Comparison of ENCODE assay signal across 8 mouse cellular contexts in the genomic region with DNA sequence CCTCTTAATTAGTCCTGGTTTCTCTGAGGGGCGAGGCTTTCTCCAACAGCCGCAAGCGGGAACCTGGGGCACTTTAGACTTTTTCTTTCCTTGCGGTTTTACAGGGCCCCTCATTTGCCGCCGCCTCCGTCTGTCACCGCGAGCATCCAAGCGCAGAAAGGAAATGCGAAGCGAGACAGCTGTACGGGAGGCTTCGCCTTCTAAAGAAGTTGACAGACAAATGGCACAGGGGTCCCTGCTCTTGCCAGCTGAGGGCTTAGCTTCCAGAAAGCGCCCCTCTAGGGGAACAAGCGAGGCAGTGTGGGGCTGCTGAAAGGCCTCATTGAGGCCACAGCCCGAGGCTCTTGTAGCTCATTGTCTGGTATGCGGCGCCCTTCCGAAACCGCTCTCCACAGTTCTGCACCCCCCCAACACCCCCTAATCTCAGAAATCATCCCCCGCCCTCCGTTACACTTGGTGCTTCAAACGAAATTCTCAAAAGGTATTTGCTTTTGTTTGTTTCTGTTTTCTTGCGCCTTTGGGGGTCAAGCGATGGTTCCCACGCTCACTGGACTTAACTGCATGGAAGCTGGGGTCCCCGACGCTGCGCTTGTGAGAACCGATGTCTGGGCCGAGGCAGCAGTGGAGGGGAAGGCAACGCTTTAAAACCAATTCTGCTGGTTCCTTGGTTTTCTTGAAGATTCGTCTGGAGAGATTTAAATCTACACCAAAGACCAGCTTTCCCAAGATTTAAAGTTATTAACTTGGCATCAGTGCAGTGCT. TPM values are rescaled to one million over a fixed set of nuclear protein-coding genes. Genes with fewer than 3 reads are reported as not detected.
DNase-seq lines count a peak whose midpoint lies in the region; ATAC-seq and TF ChIP-seq lines count a peak whose summit lies in the region.

No protein-coding gene starts in this region.

- no peak for DNase-seq in kidney, postnatal 14 days
- DNase-seq in adrenal gland, adult 8-10 months, result no peak
- no peak for DNase-seq in kidney, adult 9 months

- no peak overlapping the region for H3K27ac ChIP-seq in kidney, embryonic 16.5 days (ENCODE audit: low read length)
- H3K27ac ChIP-seq in bone marrow, adult 2 months (ENCODE audit: control insufficient read depth, insufficient read depth, low read depth, low read length, poor library complexity), result peak overlapping the region; percentile 93
- peak overlapping the region; percentile 32; the same call in 1 of the 2 replicates for H3K27ac ChIP-seq in liver, embryonic 16.5 days (ENCODE audit: low read length)
- peak overlapping the region; percentile 74; the same call in 1 of the 2 replicates for H3K27ac ChIP-seq in olfactory bulb, adult 2 months (ENCODE audit: insufficient read depth, low read depth, low read length)

- WGBS in kidney, embryonic 16.5 days, result 6% methylated on average over 34 of the region's 34 CpGs
- whole genome bisulfite sequencing in bone marrow, adult 2 months, result 22% methylated on average over 34 of the region's 34 CpGs
- WGBS in liver, embryonic 16.5 days (ENCODE audit: insufficient replicate concordance), result 4% methylated on average over 34 of the region's 34 CpGs
- WGBS in olfactory bulb, adult 2 months, result 18% methylated on average over 34 of the region's 34 CpGs

- H3K9me3 ChIP-seq in kidney, embryonic 16.5 days (ENCODE audit: low read length), result no peaks in the 10 kb centered on the region
- H3K9me3 ChIP-seq in liver, embryonic 16.5 days (replicated peaks; ENCODE audit: control insufficient read depth, low read length), result no peaks in the 10 kb centered on the region

- H3K9ac ChIP-seq in kidney, embryonic 16.5 days (replicated peaks; ENCODE audit: low read length), result peak overlapping the region; percentile 68
- H3K9ac ChIP-seq in liver, embryonic 16.5 days (ENCODE audit: low read depth, low read length), result no peak overlapping the region

- H3K4me3 ChIP-seq in kidney, embryonic 16.5 days (ENCODE audit: low read length), result peak overlapping the region; percentile 44
- H3K4me3 ChIP-seq in bone marrow, adult 2 months (replicated peaks; ENCODE audit: control insufficient read depth, low read depth, low read length), result no peak overlapping the region
- H3K4me3 ChIP-seq in liver, embryonic 16.5 days (ENCODE audit: low read depth, low read length), result peak overlapping the region; percentile 22; the same call in 1 of the 2 replicates
- H3K4me3 ChIP-seq in olfactory bulb, adult 2 months (ENCODE audit: insufficient read depth, low read depth, low read length), result peak overlapping the region; percentile 40

- TF ChIP-seq POLR2A in bone marrow, adult 2 months (IDR thresholded peaks at IDR 0.05; ENCODE audit: borderline replicate concordance, control insufficient read depth, low read depth, low read length), result peak; percentile 50; the same call in 1 of the 2 replicates
- no peak for TF ChIP-seq POLR2A in olfactory bulb, adult 2 months (IDR thresholded peaks at IDR 0.05; ENCODE audit: insufficient read depth, low read depth, low read length)

- ATAC-seq in kidney, embryonic 16.5 days (ENCODE audit: low FRiP score, low TSS enrichment), result 0 out of 2 replicates have a peak, but pooled peaks have one; percentile 42
- peak; percentile 66 for ATAC-seq in granulocyte monocyte progenitor cell, adult 5-6 weeks (replicated peaks; ENCODE audit: poor library complexity, severe bottlenecking)
- ATAC-seq in liver, embryonic 16.5 days (ENCODE audit: low read depth), result no peak

- TF ChIP-seq CTCF in bone marrow, adult 2 months (IDR thresholded peaks at IDR 0.05; ENCODE audit: control insufficient read depth, insufficient read depth, low read length), result no peak
- TF ChIP-seq CTCF in olfactory bulb, adult 2 months (IDR thresholded peaks at IDR 0.05; ENCODE audit: insufficient read depth, low read depth, low read length), result no peak

- H3K4me2 ChIP-seq in kidney, embryonic 16.5 days (replicated peaks; ENCODE audit: low read depth, low read length), result peak overlapping the region; percentile 76
- H3K4me2 ChIP-seq in liver, embryonic 16.5 days (ENCODE audit: low read depth, low read length), result peak overlapping the region; percentile 1; the same call in 1 of the 2 replicates

- 0 out of 2 replicates have a peak, but pooled peaks cover 11% of the 10 kb centered on the region for H3K27me3 ChIP-seq in kidney, embryonic 16.5 days (ENCODE audit: insufficient read depth, low read length)
- H3K27me3 ChIP-seq in liver, embryonic 16.5 days (ENCODE audit: control insufficient read depth, insufficient read depth, low read depth, low read length), result peaks cover 26% of the 10 kb centered on the region

- peaks cover 10% of the 10 kb centered on the region for H3K4me1 ChIP-seq in kidney, embryonic 16.5 days (ENCODE audit: insufficient read depth, low read length)
- H3K4me1 ChIP-seq in bone marrow, adult 2 months (ENCODE audit: control insufficient read depth, insufficient read depth, low read length), result peaks cover 6% of the 10 kb centered on the region; the same call in 1 of the 2 replicates
- no peaks in the 10 kb centered on the region for H3K4me1 ChIP-seq in liver, embryonic 16.5 days (ENCODE audit: control insufficient read depth, low read depth, low read length)
- H3K4me1 ChIP-seq in olfactory bulb, adult 2 months (ENCODE audit: control insufficient read depth, insufficient read depth, low read length), result peaks cover 11% of the 10 kb centered on the region

- no peaks in the 10 kb centered on the region for H3K36me3 ChIP-seq in kidney, embryonic 16.5 days (ENCODE audit: insufficient read depth, low read length)
- H3K36me3 ChIP-seq in liver, embryonic 16.5 days (ENCODE audit: control insufficient read depth, insufficient read depth), result no peaks in the 10 kb centered on the region

RNA-seq across cellular contexts. Expression of gene Plekho1, which starts 22.7 kb away (rescaled TPM):
- 29.0 and 32.8 TPM in 2 replicates for polyA plus RNA-seq in kidney, embryonic 16.5 days (2015; fragmentation: Nextera tagmentation; extraction: Ambion mirVana)
- polyA plus RNA-seq in bone marrow, adult 2 months (2011; ENCODE audit: insufficient read depth, insufficient read length, low replicate concordance, missing spikeins), result 36.1 and 59.2 TPM in 2 replicates
- total RNA-seq in granulocyte monocyte progenitor cell, adult 5-6 weeks (2014; fragmentation: Nextera tagmentation), result 45.7 and 59.7 TPM in 2 replicates
- total RNA-seq in granulocyte monocyte progenitor cell, adult 5-6 weeks (2017), result 30.2 and 31.3 TPM in 2 replicates
- polyA plus RNA-seq in liver, embryonic 16.5 days (2015; fragmentation: Nextera tagmentation; extraction: Ambion mirVana), result 4.2 and 4.5 TPM in 2 replicates
- polyA plus RNA-seq in olfactory bulb, adult 2 months (2012; ENCODE audit: insufficient read depth, insufficient read length, low replicate concordance, missing spikeins), result not detected in 2 replicates
- 10 to 100 TPM; 16.8 to 33.6 (median 28.7) TPM for total RNA-seq in adrenal gland, adult 8-10 months (2022)

RNA-seq across cellular contexts. Expression of gene Anp32e, which starts 44.0 kb away (rescaled TPM):
- 206 and 252 TPM in 2 replicates for polyA plus RNA-seq in kidney, embryonic 16.5 days (2015; fragmentation: Nextera tagmentation; extraction: Ambion mirVana)
- 275 and 382 TPM in 2 replicates for polyA plus RNA-seq in bone marrow, adult 2 months (2011; ENCODE audit: insufficient read depth, insufficient read length, low replicate concordance, missing spikeins)
- 159 and 191 TPM in 2 replicates for total RNA-seq in granulocyte monocyte progenitor cell, adult 5-6 weeks (2014; fragmentation: Nextera tagmentation)
- 445 and 523 TPM in 2 replicates for total RNA-seq in granulocyte monocyte progenitor cell, adult 5-6 weeks (2017)
- 118 and 125 TPM in 2 replicates for polyA plus RNA-seq in liver, embryonic 16.5 days (2015; fragmentation: Nextera tagmentation; extraction: Ambion mirVana)
- 541 and 1,043 TPM in 2 replicates for polyA plus RNA-seq in olfactory bulb, adult 2 months (2012; ENCODE audit: insufficient read depth, insufficient read length, low replicate concordance, missing spikeins)
- total RNA-seq in adrenal gland, adult 8-10 months (2022), result 10 to 100 TPM; 83.8 to 94.0 (median 88.4) TPM
